Mouse (Mus musculus) C2C12 (cell line): ENCODE measurements around the gene Pdlim3. TPM values are rescaled to one million over a fixed set of nuclear protein-coding genes. Genes with fewer than 3 reads are reported as not detected.
"Not testable (repeated sequence)": the region's sequence is repeated elsewhere in the genome, so short reads cannot be mapped to it uniquely, and the experiment has no call there.

Experiments used
- H3K27me3 ChIP-seq: one replicate; pipeline ENCODE4 v1.6.1; 2011; ENCODE audit not compliant: control insufficient read depth, insufficient read depth, insufficient read length
- H3K36me3 ChIP-seq: one replicate; pipeline ENCODE4 v1.6.1; 2011; ENCODE audit not compliant: control insufficient read depth, insufficient read depth
- H3K4me3 ChIP-seq: one replicate; pipeline ENCODE4 v1.5.1; 2011; ENCODE audit warnings: mild to moderate bottlenecking, control low read depth; ENCODE audit not compliant: poor library complexity, insufficient read depth, severe bottlenecking
- H3K79me2 ChIP-seq: one replicate; pipeline ENCODE4 v1.6.1; 2011; ENCODE audit not compliant: control insufficient read depth, insufficient read depth
- H3K79me3 ChIP-seq: one replicate; pipeline ENCODE4 v1.6.1; 2011; ENCODE audit warnings: low read depth, control low read depth
- H3ac ChIP-seq: one replicate; pipeline ENCODE3; 2011; ENCODE audit warnings: low read depth; ENCODE audit not compliant: control insufficient read depth, insufficient read length
- CEBPB ChIP-seq: IDR thresholded peaks from one replicate; pipeline ENCODE4 v1.6.1; 2011; ENCODE audit warnings: low read depth, mild to moderate bottlenecking, control low read depth, moderate library complexity
- CTCF ChIP-seq: IDR thresholded peaks from one replicate; pipeline ENCODE4 v1.5.1; 2011; ENCODE audit not compliant: control insufficient read depth, insufficient read depth, insufficient read length
- FOSL1 ChIP-seq: IDR thresholded peaks from one replicate; pipeline ENCODE4 v1.8.0; 2011; ENCODE audit warnings: mild to moderate bottlenecking, low read length; ENCODE audit not compliant: poor library complexity, insufficient read depth, severe bottlenecking
- MAX ChIP-seq: IDR thresholded peaks from one replicate; pipeline ENCODE4 v1.6.1; 2011; ENCODE audit warnings: mild to moderate bottlenecking, control low read depth
- MYOD1 ChIP-seq: IDR thresholded peaks from one replicate; pipeline ENCODE4 v1.6.1; 2011; ENCODE audit warnings: low read depth; ENCODE audit not compliant: control insufficient read depth, insufficient read length
- MYOG ChIP-seq: IDR thresholded peaks from one replicate; pipeline ENCODE4 v1.6.1; 2011; ENCODE audit not compliant: control insufficient read depth, insufficient read length; ENCODE audit errors: extremely low read depth
- USF1 ChIP-seq: IDR thresholded peaks from one replicate; pipeline ENCODE4 v1.6.1; 2011; ENCODE audit warnings: low read depth, mild to moderate bottlenecking, control low read depth, moderate library complexity
- polyA plus RNA-seq: library from polyadenylated mRNA; unstranded; fragments of >200 nt; fragmentation: generic; extraction: Trizol; gene quantifications from one replicate; pipeline ENCODE4 v1.2.1, GENCODE M21; 2012; ENCODE audit warnings: missing spikeins

Pdlim3 gene
- polyA plus RNA-seq, 1 experiment: 1.2 TPM

DNA sequence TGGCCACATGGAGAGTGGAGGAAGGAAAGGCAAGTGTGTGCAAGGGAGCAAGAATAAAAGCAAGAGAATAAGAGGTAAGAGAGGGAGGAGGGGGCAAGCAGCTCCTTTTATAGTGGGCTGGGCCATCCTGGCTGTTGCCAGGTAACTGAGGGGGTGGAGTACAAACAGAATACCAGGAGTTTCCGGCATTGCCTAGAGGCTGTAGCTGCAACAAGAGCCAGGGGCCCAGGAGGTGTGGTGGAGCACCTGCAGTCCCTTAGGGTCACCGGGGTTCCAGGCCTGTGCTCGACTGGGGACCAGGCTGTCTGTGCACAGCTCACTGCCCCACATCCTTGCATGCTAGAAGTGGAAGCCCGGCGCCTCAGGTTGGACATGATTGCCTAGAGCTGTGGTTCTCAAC is 27.5 kb upstream of the Pdlim3 start:
- Histone ChIP-seq H3K79me2 (no peaks in the 10 kb centered on the region), H3ac (no peak overlapping the region), H3K36me3 (no peaks in the 10 kb centered on the region), H3K4me3 (no peak overlapping the region), H3K79me3 (no peaks in the 10 kb centered on the region), H3K27me3 (no peaks in the 10 kb centered on the region)
- TF ChIP-seq MAX (no peak), MYOD1 (no peak), MYOG (no peak), USF1 (no peak), CEBPB (no peak), CTCF (no peak), FOSL1 (no peak)

GRCm38 (mm10) chr8:45858391-45858790 is 26.9 kb upstream of the Pdlim3 start:
- no peaks in the 10 kb centered on the region for H3K27me3 ChIP-seq
- no peaks in the 10 kb centered on the region for H3K79me2 ChIP-seq
- no peaks in the 10 kb centered on the region for H3K36me3 ChIP-seq
- no peak overlapping the region for H3K4me3 ChIP-seq
- TF ChIP-seq MYOD1 (no peak), CTCF (no peak), MAX (no peak), USF1 (no peak), FOSL1 (no peak), MYOG (no peak)
- no peak overlapping the region for H3ac ChIP-seq
- no peaks in the 10 kb centered on the region for H3K79me3 ChIP-seq

GRCm38 (mm10) chr8:45871587-45871986 is 13.7 kb upstream of the Pdlim3 start:
- not testable (repeated sequence) for H3K79me2 ChIP-seq, H3K27me3 ChIP-seq, H3K79me3 ChIP-seq, H3K4me3 ChIP-seq, H3ac ChIP-seq, H3K36me3 ChIP-seq

- no peak for TF ChIP-seq USF1
- no peak for TF ChIP-seq CEBPB
- no peak for TF ChIP-seq FOSL1
- no peak for TF ChIP-seq MAX
- no peak for TF ChIP-seq CTCF
- no peak for TF ChIP-seq MYOD1
- TF ChIP-seq MYOG: no peak
- Histone ChIP-seq H3K79me2 (no peaks in the 10 kb centered on the region), H3K36me3 (no peaks in the 10 kb centered on the region), H3K4me3 (no peak overlapping the region), H3K79me3 (no peaks in the 10 kb centered on the region), H3K27me3 (no peaks in the 10 kb centered on the region), H3ac (no peak overlapping the region)
These were observed 13.2 kb upstream of the Pdlim3 start for GRCm38 (mm10) chr8:45872077-45872476.

- TF ChIP-seq CEBPB (no peak), MYOD1 (no peak), USF1 (no peak), FOSL1 (no peak), MAX (no peak), MYOG (no peak), CTCF (no peak)
- Histone ChIP-seq H3ac (no peak overlapping the region), H3K27me3 (no peaks in the 10 kb centered on the region), H3K79me2 (no peaks in the 10 kb centered on the region), H3K4me3 (no peak overlapping the region), H3K36me3 (no peaks in the 10 kb centered on the region), H3K79me3 (no peaks in the 10 kb centered on the region)
These were observed 10.2 kb upstream of the Pdlim3 start for GRCm38 (mm10) chr8:45874945-45875626.

- no peaks in the 10 kb centered on the region for H3K27me3 ChIP-seq
- no peak overlapping the region for H3K4me3 ChIP-seq
These were observed 8.9 kb upstream of the Pdlim3 start for GRCm38 (mm10) chr8:45876397-45876796.

More at GRCm38 (mm10) chr8:45876397-45876796, 8.9 kb upstream of the Pdlim3 start:
- TF ChIP-seq FOSL1: no peak
- TF ChIP-seq USF1: no peak
- TF ChIP-seq CEBPB: no peak
- TF ChIP-seq CTCF: no peak
- Histone ChIP-seq H3ac (no peak overlapping the region), H3K79me2 (no peaks in the 10 kb centered on the region), H3K79me3 (no peaks in the 10 kb centered on the region), H3K36me3 (no peaks in the 10 kb centered on the region)
